Mouse (Mus musculus): Measurements from ENCODE around the gene Tap2.

Gene Tap2

GRCm38 (mm10) chr17:34203444-34203843 is at the start of gene Tap2:
Gene Tap2, plus strand, starts transcription at chr17:34203527.
- no peak for DNase-seq (ENCODE audit: low spot score in 2 of 2)

- no peak for DNase-seq (ENCODE audit: low spot score in 2 of 2)
Measured at GRCm38 (mm10) chr17:34155534-34155933, 47.8 kb upstream of the Tap2 start.

- DNase-seq (ENCODE audit: low spot score in 2 of 2): no peak
Measured at GRCm38 (mm10) chr17:34164202-34164895, 39.0 kb upstream of the Tap2 start.

- no peak for DNase-seq (ENCODE audit: low spot score in 2 of 2)
Measured at GRCm38 (mm10) chr17:34165033-34165730, 38.1 kb upstream of the Tap2 start.

- DNase-seq (ENCODE audit: low spot score in 2 of 2): peak in 1 of 2 experiments; percentile 29
Measured at GRCm38 (mm10) chr17:34169279-34169678, 34.0 kb upstream of the Tap2 start.

GRCm38 (mm10) chr17:34170487-34170876 is 32.8 kb upstream of the Tap2 start:
- DNase-seq (ENCODE audit: low spot score in 2 of 2): no peak

- peak; percentile 78 to 88 for DNase-seq (ENCODE audit: low spot score in 2 of 2)
Measured at GRCm38 (mm10) chr17:34170877-34171498, 32.3 kb upstream of the Tap2 start.

- no peak for DNase-seq (ENCODE audit: low spot score in 2 of 2)
Measured at GRCm38 (mm10) chr17:34172528-34172927, 30.8 kb upstream of the Tap2 start.

- DNase-seq (ENCODE audit: low spot score in 2 of 2): no peak
Measured at GRCm38 (mm10) chr17:34174075-34174474, 29.3 kb upstream of the Tap2 start.

GRCm38 (mm10) chr17:34177179-34177578 is 26.1 kb upstream of the Tap2 start:
- no peak for DNase-seq (ENCODE audit: low spot score in 2 of 2)

GRCm38 (mm10) chr17:34179019-34179418 is 24.3 kb upstream of the Tap2 start:
- no peak for DNase-seq (ENCODE audit: low spot score in 2 of 2)

- no peak for DNase-seq (ENCODE audit: low spot score in 2 of 2)
Measured at GRCm38 (mm10) chr17:34179913-34180859, 23.1 kb upstream of the Tap2 start.

- no peak for DNase-seq (ENCODE audit: low spot score in 2 of 2)
Measured at GRCm38 (mm10) chr17:34183564-34184219, 19.6 kb upstream of the Tap2 start.

- DNase-seq (ENCODE audit: low spot score in 2 of 2): no peak
Measured at GRCm38 (mm10) chr17:34185526-34185925, 17.8 kb upstream of the Tap2 start.

GRCm38 (mm10) chr17:34186885-34187260 is 16.5 kb upstream of the Tap2 start:
- DNase-seq (ENCODE audit: low spot score in 2 of 2): no peak

- peak; percentile 94 to 95 for DNase-seq (ENCODE audit: low spot score in 2 of 2)
Measured at GRCm38 (mm10) chr17:34187261-34187916, 15.9 kb upstream of the Tap2 start, which contains the start of the genes Tap1 and Psmb9. Gene Tap1, plus strand, starts transcription at chr17:34187553. Gene Psmb9, minus strand, starts transcription at chr17:34187764.

- no peak for DNase-seq (ENCODE audit: low spot score in 2 of 2)
Measured at GRCm38 (mm10) chr17:34188010-34188409, 15.3 kb upstream of the Tap2 start.

- DNase-seq (ENCODE audit: low spot score in 2 of 2): no peak
Measured at GRCm38 (mm10) chr17:34188986-34189385, 14.3 kb upstream of the Tap2 start.

GRCm38 (mm10) chr17:34192852-34193251 is 10.5 kb upstream of the Tap2 start:
- DNase-seq (ENCODE audit: low spot score in 2 of 2): no peak

- DNase-seq (ENCODE audit: low spot score in 2 of 2): no peak
Measured at GRCm38 (mm10) chr17:34193468-34193867, 9.9 kb upstream of the Tap2 start.

GRCm38 (mm10) chr17:34194723-34195122 is 8.6 kb upstream of the Tap2 start:
- no peak for DNase-seq (ENCODE audit: low spot score in 2 of 2)

Data from frontal cortex, postnatal 36 days (tissue).